In genomic region chr12:56233209-56233608, GRCm38 (mm10) we compare ENCODE assay signal across 33 mouse cellular contexts.
"Had no signal": no experiment of that assay in that cellular context is flagged by ENCODE, and none has a peak within 500 bp of the region (broad histone marks: within the 10 kb centered on the region; RNA-seq: fewer than 3 reads in every experiment).

No protein-coding gene starts in this region.

- H3K27ac ChIP-seq: heart, embryonic 13.5 days; heart, embryonic 15.5 days; hindbrain, embryonic 10.5 days; hindbrain, embryonic 12.5 days; hindbrain, embryonic 13.5 days; hindbrain, embryonic 14.5 days; hindbrain, embryonic 15.5 days; hindbrain, postnatal 0 days; intestine, embryonic 15.5 days; kidney, embryonic 15.5 days; kidney, postnatal 0 days; layer of hippocampus, adult 2 months; left cerebral cortex, adult 2 months had no signal

- H3K4me3 ChIP-seq: heart, embryonic 12.5 days; heart, embryonic 13.5 days; heart, embryonic 15.5 days; hindbrain, embryonic 10.5 days; hindbrain, embryonic 12.5 days; hindbrain, embryonic 13.5 days; hindbrain, embryonic 15.5 days; intestine, embryonic 15.5 days; kidney, embryonic 15.5 days; layer of hippocampus, adult 2 months; left cerebral cortex, adult 2 months had no signal

- H3K4me1 ChIP-seq: heart, embryonic 12.5 days; heart, embryonic 13.5 days; heart, embryonic 15.5 days; hindbrain, embryonic 10.5 days; hindbrain, embryonic 12.5 days; hindbrain, embryonic 15.5 days; intestine, embryonic 15.5 days; kidney, embryonic 15.5 days had no signal

- DNase-seq: heart, postnatal 10 days; heart, postnatal 36 days; heart, postnatal 4 days; kidney, adult 11 months; kidney, adult 18-20 months; kidney, adult 2 months; kidney, adult 8-10 months; kidney, adult 9 months; kidney, postnatal 10 days; kidney, postnatal 14 days; kidney, postnatal 25 days; kidney, postnatal 36 days; kidney, postnatal 4 days; layer of hippocampus, adult 9-11 months; layer of hippocampus, postnatal 36 days had no signal

- ATAC-seq: hindbrain, embryonic 16.5 days; hindbrain, postnatal 0 days; inflammation-experienced regulatory T-cells, adult 6 months; intestine, embryonic 15.5 days; intestine, embryonic 16.5 days; intestine, postnatal 0 days had no signal
